Mouse (Mus musculus) stomach, postnatal 0 days (tissue): ENCODE results near the gene Prss57. TPM values are rescaled to one million over a fixed set of nuclear protein-coding genes. Genes with fewer than 3 reads are reported as not detected.

Source experiments
- ATAC-seq: fragments of 200-750 bp; cut with Nextera tagmentation; 2 replicates; pipeline ENCODE4 v1.8.0; 2017; ENCODE audit not compliant: low FRiP score, low TSS enrichment
- DNase-seq: peaks from one replicate; pipeline ENCODE4 v3.0.0-alpha.2; 2016; ENCODE audit warnings: low spot score
- H3K27ac ChIP-seq: fragments of 300-500 bp; sonication (generic); replicated peaks from 2 replicates; pipeline ENCODE4 v1.5.1; 2014; ENCODE audit warnings: mild to moderate bottlenecking, control low read depth
- H3K27me3 ChIP-seq: fragments of 300-500 bp; sonication (generic); 2 replicates; pipeline ENCODE4 v1.6.1; 2014; ENCODE audit warnings: low read length; ENCODE audit not compliant: control insufficient read depth, insufficient read depth
- H3K36me3 ChIP-seq: fragments of 300-500 bp; sonication (generic); 2 replicates; pipeline ENCODE4 v1.6.1; 2014; ENCODE audit warnings: low read length, mixed read lengths; ENCODE audit not compliant: control insufficient read depth, insufficient read depth
- H3K4me1 ChIP-seq: fragments of 300-500 bp; sonication (generic); replicated peaks from 2 replicates; pipeline ENCODE4 v1.6.1; 2014; ENCODE audit warnings: antibody characterized with exemption; ENCODE audit not compliant: control insufficient read depth, insufficient read depth
- H3K4me2 ChIP-seq: fragments of 300-500 bp; sonication (generic); replicated peaks from 2 replicates; pipeline ENCODE4 v1.6.1; 2014; ENCODE audit warnings: low read depth, mild to moderate bottlenecking, control low read depth, moderate library complexity
- H3K4me3 ChIP-seq: fragments of 300-500 bp; sonication (generic); 2 replicates; pipeline ENCODE4 v1.5.1; 2014; ENCODE audit warnings: low read depth, low read length, control low read depth
- H3K9ac ChIP-seq: fragments of 300-500 bp; sonication (generic); 2 replicates; pipeline ENCODE4 v1.6.1; 2014; ENCODE audit warnings: mild to moderate bottlenecking, low read length, control low read depth, mixed read lengths
- H3K9me3 ChIP-seq: fragments of 300-500 bp; sonication (generic); 2 replicates; pipeline ENCODE4 v1.6.1; 2016; ENCODE audit warnings: low read length; ENCODE audit not compliant: control insufficient read depth
- CTCF ChIP-seq: IDR thresholded peaks from 2 replicates; pipeline ENCODE4 v1.5.1; 2016; ENCODE audit warnings: antibody characterized with exemption, low read depth, mild to moderate bottlenecking, moderate library complexity
- EP300 ChIP-seq: optimal IDR thresholded peaks from 2 replicates; pipeline ENCODE3; 2016; ENCODE audit warnings: antibody characterized with exemption
- WGBS: fragments of 180-500 bp; shearing (Covaris S2); extraction: QIAGEN DNeasy Blood & Tissue Kit; methylation state at CpG from one replicate; pipeline ENCODE4 v1.1.7; 2014; 5-methylcytosine and 5-hydroxymethylcytosine counted together
- polyA plus RNA-seq: library from polyadenylated mRNA; unstranded; fragments of >200 nt; fragmentation: Nextera tagmentation; extraction: Ambion mirVana; gene quantifications from 2 replicates; pipeline ENCODE4 v1.2.1, GENCODE M21; 2015

Prss57 gene
- polyA plus RNA-seq, 1 experiment from 2014 or later, result 0.04 TPM

DNA sequence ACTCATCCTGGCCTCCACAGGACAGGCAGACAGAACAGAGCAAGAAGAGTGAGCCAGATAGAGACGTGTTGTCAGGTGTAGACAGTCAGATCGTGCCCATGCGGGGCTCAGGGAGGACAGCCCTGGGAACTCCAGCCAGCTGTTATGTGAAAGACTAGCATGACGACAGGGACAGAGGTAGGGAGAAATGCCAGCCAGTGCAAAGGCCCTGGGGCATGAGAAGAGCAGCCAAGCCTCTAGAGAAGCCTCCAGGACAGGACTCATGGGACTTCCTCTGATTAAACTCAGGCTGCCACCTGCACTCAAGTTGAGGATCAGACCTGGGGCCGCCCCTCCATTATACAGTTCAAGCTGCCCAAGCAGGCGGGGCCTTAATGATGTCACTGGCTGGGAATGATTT, 42.3 kb downstream of the Prss57 start:
- H3K36me3 ChIP-seq, result peaks cover 3% of the 10 kb centered on the region; the same call in 1 of the 2 replicates
- H3K9me3 ChIP-seq, result no peaks in the 10 kb centered on the region
- DNase-seq, result no peak
- no peak for TF ChIP-seq CTCF
- no peak for TF ChIP-seq EP300
- no peak overlapping the region for H3K4me3 ChIP-seq
- H3K27ac ChIP-seq, result no peak overlapping the region
- WGBS, result 83% methylated on average over 6 of the region's 6 CpGs
- H3K4me2 ChIP-seq, result no peak overlapping the region
- no peak overlapping the region for H3K9ac ChIP-seq
- H3K27me3 ChIP-seq, result no peaks in the 10 kb centered on the region
- peaks cover 3% of the 10 kb centered on the region for H3K4me1 ChIP-seq
- no peak for ATAC-seq

DNA sequence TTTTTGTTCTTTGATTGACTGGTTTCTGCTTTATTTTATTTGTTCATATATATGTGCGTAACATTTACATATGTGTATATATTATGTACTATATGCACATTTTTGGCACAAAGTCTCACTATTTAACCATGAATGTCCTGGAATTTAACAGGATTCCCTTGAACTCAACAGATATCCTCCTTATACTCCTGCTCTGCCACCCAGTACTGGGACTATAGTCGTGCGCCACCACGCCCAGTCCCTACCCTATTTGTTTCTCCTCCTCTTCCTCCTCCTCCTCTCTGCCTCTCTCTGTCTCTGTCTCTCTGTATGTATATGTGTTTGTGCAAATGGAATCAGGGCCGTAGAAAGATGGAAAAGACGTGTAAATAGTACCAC, 44.0 kb downstream of the Prss57 start:
- TF ChIP-seq CTCF (no peak), EP300 (no peak)
- Histone ChIP-seq H3K4me3 (peak overlapping the region; percentile 17; the same call in 1 of the 2 replicates), H3K4me2 (peak overlapping the region; percentile 43), H3K36me3 (peaks cover 3% of the 10 kb centered on the region; the same call in 1 of the 2 replicates), H3K27ac (no peak overlapping the region), H3K4me1 (peaks cover 3% of the 10 kb centered on the region), H3K9me3 (no peaks in the 10 kb centered on the region), H3K27me3 (no peaks in the 10 kb centered on the region), H3K9ac (0 out of 2 replicates have a peak overlapping the region, but pooled peaks have one; percentile 43)
- DNase-seq (no peak), ATAC-seq (peak; percentile 38; the same call in 1 of the 2 replicates)
- WGBS, result 18% methylated on average over 6 of the region's 6 CpGs

GRCm38 (mm10) chr10:79745898-79746773, 44.6 kb downstream of the Prss57 start, which contains the start of gene Polrmt:
Gene Polrmt, minus strand, starts transcription at chr10:79746581.
- peak; percentile 94 for DNase-seq
- H3K4me2 ChIP-seq, result peak within 1 kb of the TSS; percentile 86
- 1% methylated on average over 38 of the region's 38 CpGs for WGBS

DNA sequence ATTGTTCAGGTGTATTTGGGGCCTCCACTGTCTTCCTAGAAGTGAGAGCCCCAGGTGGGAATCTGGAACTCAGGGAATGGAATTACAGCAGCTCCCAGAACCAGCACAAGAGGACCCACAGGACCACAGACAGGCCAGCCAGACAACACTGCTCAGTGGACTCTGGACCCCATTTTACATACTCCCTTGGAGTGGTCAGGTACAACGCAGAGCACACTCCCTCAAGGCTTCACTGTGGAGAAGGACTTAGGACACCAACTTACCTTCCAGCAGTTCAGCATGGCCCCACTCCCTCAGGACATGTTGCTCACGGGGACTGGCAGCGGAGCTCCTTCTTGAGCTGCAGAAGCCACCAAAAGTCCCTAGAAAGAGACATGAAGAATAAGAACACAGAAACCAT, 45.4 kb downstream of the Prss57 start:
- ATAC-seq, result no peak
- Histone ChIP-seq H3K4me2 (peak overlapping the region; percentile 86), H3K9me3 (no peaks in the 10 kb centered on the region), H3K9ac (no peak overlapping the region), H3K36me3 (peaks cover 11% of the 10 kb centered on the region), H3K27me3 (no peaks in the 10 kb centered on the region), H3K4me3 (no peak overlapping the region), H3K27ac (no peak overlapping the region), H3K4me1 (peaks cover 3% of the 10 kb centered on the region)
- WGBS, result 90% methylated on average over 3 of the region's 3 CpGs
- TF ChIP-seq EP300, result no peak
- no peak for TF ChIP-seq CTCF
- DNase-seq, result no peak

More at GRCm38 (mm10) chr10:79745898-79746773, 44.6 kb downstream of the Prss57 start, which contains the start of gene Polrmt:
- Histone ChIP-seq H3K36me3 (peaks cover 4% of the 10 kb centered on the region), H3K27me3 (no peaks in the 10 kb centered on the region), H3K4me3 (peak within 1 kb of the TSS; percentile 68), H3K9me3 (no peaks in the 10 kb centered on the region), H3K27ac (no peak within 1 kb of the TSS), H3K9ac (peak within 1 kb of the TSS; percentile 65), H3K4me1 (peaks cover 3% of the 10 kb centered on the region)
- peak; percentile 97 for ATAC-seq
- TF ChIP-seq EP300 (no peak), CTCF (peak; percentile 67)

- no peaks in the 10 kb centered on the region for H3K27me3 ChIP-seq
- H3K36me3 ChIP-seq, result peaks cover 27% of the 10 kb centered on the region
- WGBS, result 91% methylated on average over 15 of the region's 15 CpGs
- DNase-seq (no peak), ATAC-seq (no peak)
- H3K9me3 ChIP-seq, result no peaks in the 10 kb centered on the region; the same call in 1 of the 2 replicates
- H3K9ac ChIP-seq, result no peak overlapping the region
- H3K4me2 ChIP-seq, result no peak overlapping the region
- TF ChIP-seq CTCF (no peak), EP300 (no peak)
- no peak overlapping the region for H3K27ac ChIP-seq
- H3K4me1 ChIP-seq, result peaks cover 3% of the 10 kb centered on the region
- H3K4me3 ChIP-seq, result no peak overlapping the region
Observed at GRCm38 (mm10) chr10:79743650-79744365, 47.0 kb downstream of the Prss57 start.
